Mouse (Mus musculus): ENCODE results near the gene Trex2. TPM values are rescaled to one million over a fixed set of nuclear protein-coding genes. Genes with fewer than 3 reads are reported as not detected.
A peak's percentile ranks its signal among the peaks of the same experiment; 100 is the strongest.

The Trex2 gene
- polyA plus RNA-seq, 1 experiment: not detected

GRCm38 (mm10) chrX:73475658-73476256, 40.6 kb upstream of the Trex2 start:
- TF ChIP-seq TAL1 (IDR thresholded peaks at IDR 0.05; ENCODE audit: low read length) (0 out of 3 replicates have a peak, but pooled peaks have one; percentile 2), GATA1 (IDR thresholded peaks at IDR 0.05; ENCODE audit: low read length) (no peak)
- peaks cover 6% of the 10 kb centered on the region for H3K4me1 ChIP-seq (ENCODE audit: control insufficient read depth)
- H3K9me3 ChIP-seq (ENCODE audit: control insufficient read depth, low read length): no peaks in the 10 kb centered on the region
- H3K27me3 ChIP-seq (ENCODE audit: control insufficient read depth): peaks cover 12% of the 10 kb centered on the region
- no peaks in the 10 kb centered on the region for H3K36me3 ChIP-seq (ENCODE audit: control insufficient read depth)
- no peak overlapping the region for H3K4me3 ChIP-seq (replicated peaks)

GRCm38 (mm10) chrX:73474340-73475165, 39.4 kb upstream of the Trex2 start:
- peaks cover 3% of the 10 kb centered on the region; the same call in 1 of the 2 replicates for H3K27me3 ChIP-seq (ENCODE audit: control insufficient read depth)
- no peaks in the 10 kb centered on the region for H3K9me3 ChIP-seq (ENCODE audit: control insufficient read depth, low read length)
- no peak overlapping the region for H3K4me3 ChIP-seq (replicated peaks)
- TF ChIP-seq GATA1 (IDR thresholded peaks at IDR 0.05; ENCODE audit: low read length) (no peak), TAL1 (IDR thresholded peaks at IDR 0.05; ENCODE audit: low read length) (no peak)
- H3K4me1 ChIP-seq (ENCODE audit: control insufficient read depth): peaks cover 6% of the 10 kb centered on the region
- H3K36me3 ChIP-seq (ENCODE audit: control insufficient read depth): no peaks in the 10 kb centered on the region

GRCm38 (mm10) chrX:73471764-73472163, 36.6 kb upstream of the Trex2 start:
- no peaks in the 10 kb centered on the region for H3K36me3 ChIP-seq (ENCODE audit: control insufficient read depth)

GRCm38 (mm10) chrX:73468752-73469151, 33.6 kb upstream of the Trex2 start:
- TF ChIP-seq GATA1 (IDR thresholded peaks at IDR 0.05; ENCODE audit: low read length): no peak
- no peak for TF ChIP-seq TAL1 (IDR thresholded peaks at IDR 0.05; ENCODE audit: low read length)
- Histone ChIP-seq H3K4me1 (ENCODE audit: control insufficient read depth) (no peaks in the 10 kb centered on the region), H3K9me3 (ENCODE audit: control insufficient read depth, low read length) (peaks cover 3% of the 10 kb centered on the region; the same call in 1 of the 2 replicates), H3K36me3 (ENCODE audit: control insufficient read depth) (no peaks in the 10 kb centered on the region), H3K4me3 (replicated peaks) (no peak overlapping the region), H3K27me3 (ENCODE audit: control insufficient read depth) (peaks cover 3% of the 10 kb centered on the region; the same call in 1 of the 2 replicates)

More at GRCm38 (mm10) chrX:73471764-73472163, 36.6 kb upstream of the Trex2 start:
- H3K9me3 ChIP-seq (ENCODE audit: control insufficient read depth, low read length): no peaks in the 10 kb centered on the region
- H3K27me3 ChIP-seq (ENCODE audit: control insufficient read depth): peaks cover 3% of the 10 kb centered on the region; the same call in 1 of the 2 replicates
- no peak for TF ChIP-seq GATA1 (IDR thresholded peaks at IDR 0.05; ENCODE audit: low read length)
- TF ChIP-seq TAL1 (IDR thresholded peaks at IDR 0.05; ENCODE audit: low read length): no peak
- no peak overlapping the region for H3K4me3 ChIP-seq (replicated peaks)
- peaks cover 6% of the 10 kb centered on the region for H3K4me1 ChIP-seq (ENCODE audit: control insufficient read depth)

- TF ChIP-seq TAL1 (IDR thresholded peaks at IDR 0.05; ENCODE audit: low read length): no peak
- no peak for TF ChIP-seq GATA1 (IDR thresholded peaks at IDR 0.05; ENCODE audit: low read length)
- Histone ChIP-seq H3K9me3 (ENCODE audit: control insufficient read depth, low read length) (peaks cover 3% of the 10 kb centered on the region; the same call in 1 of the 2 replicates), H3K4me3 (replicated peaks) (no peak overlapping the region), H3K4me1 (ENCODE audit: control insufficient read depth) (no peaks in the 10 kb centered on the region), H3K36me3 (ENCODE audit: control insufficient read depth) (no peaks in the 10 kb centered on the region), H3K27me3 (ENCODE audit: control insufficient read depth) (peaks cover 3% of the 10 kb centered on the region; the same call in 1 of the 2 replicates)
Measured at GRCm38 (mm10) chrX:73468330-73468729, 33.2 kb upstream of the Trex2 start.

GRCm38 (mm10) chrX:73467446-73468241, 32.5 kb upstream of the Trex2 start:
- Histone ChIP-seq H3K36me3 (ENCODE audit: control insufficient read depth) (no peaks in the 10 kb centered on the region), H3K27me3 (ENCODE audit: control insufficient read depth) (peaks cover 3% of the 10 kb centered on the region; the same call in 1 of the 2 replicates), H3K9me3 (ENCODE audit: control insufficient read depth, low read length) (peaks cover 3% of the 10 kb centered on the region; the same call in 1 of the 2 replicates), H3K4me1 (ENCODE audit: control insufficient read depth) (no peaks in the 10 kb centered on the region), H3K4me3 (replicated peaks) (no peak overlapping the region)
- TF ChIP-seq GATA1 (IDR thresholded peaks at IDR 0.05; ENCODE audit: low read length) (no peak), TAL1 (IDR thresholded peaks at IDR 0.05; ENCODE audit: low read length) (no peak)

GRCm38 (mm10) chrX:73465483-73466186, 30.5 kb upstream of the Trex2 start:
- Histone ChIP-seq H3K27me3 (ENCODE audit: control insufficient read depth) (peaks cover 3% of the 10 kb centered on the region; the same call in 1 of the 2 replicates), H3K9me3 (ENCODE audit: control insufficient read depth, low read length) (peaks cover 3% of the 10 kb centered on the region; the same call in 1 of the 2 replicates), H3K4me3 (replicated peaks) (no peak overlapping the region), H3K36me3 (ENCODE audit: control insufficient read depth) (no peaks in the 10 kb centered on the region), H3K4me1 (ENCODE audit: control insufficient read depth) (no peaks in the 10 kb centered on the region)
- TF ChIP-seq TAL1 (IDR thresholded peaks at IDR 0.05; ENCODE audit: low read length) (no peak), GATA1 (IDR thresholded peaks at IDR 0.05; ENCODE audit: low read length) (no peak)

GRCm38 (mm10) chrX:73460792-73461191, 25.6 kb upstream of the Trex2 start:
- Histone ChIP-seq H3K9me3 (ENCODE audit: control insufficient read depth, low read length) (peaks cover 3% of the 10 kb centered on the region; the same call in 1 of the 2 replicates), H3K4me3 (replicated peaks) (no peak overlapping the region), H3K4me1 (ENCODE audit: control insufficient read depth) (peaks cover 20% of the 10 kb centered on the region), H3K36me3 (ENCODE audit: control insufficient read depth) (no peaks in the 10 kb centered on the region; the same call in 1 of the 2 replicates), H3K27me3 (ENCODE audit: control insufficient read depth) (no peaks in the 10 kb centered on the region)
- TF ChIP-seq TAL1 (IDR thresholded peaks at IDR 0.05; ENCODE audit: low read length) (no peak), GATA1 (IDR thresholded peaks at IDR 0.05; ENCODE audit: low read length) (no peak)
